ENCODE assay signal across 9 mouse cellular contexts in genomic region chrX:150956522-150957300, GRCm38 (mm10).
DNase-seq lines count a peak whose midpoint lies in the region; ATAC-seq lines count a peak whose summit lies in the region.
"Had no signal": no experiment of that assay in that cellular context is flagged by ENCODE, and none has a peak within 500 bp of the region (broad histone marks: within the 10 kb centered on the region; RNA-seq: fewer than 3 reads in every experiment).

No protein-coding gene starts in this region.

- peak overlapping the region; percentile 79 for H3K27ac ChIP-seq in hindbrain, embryonic 16.5 days (ENCODE audit: low read depth, low read length)
- H3K27ac ChIP-seq: macrophage had no signal

- peak overlapping the region; percentile 45 for H3K9ac ChIP-seq in hindbrain, embryonic 16.5 days (ENCODE audit: low read depth, low read length)

- H3K4me3 ChIP-seq in hindbrain, embryonic 16.5 days (ENCODE audit: low read length), result peak overlapping the region; percentile 32

- H3K9me3 ChIP-seq in hindbrain, embryonic 16.5 days (ENCODE audit: control insufficient read depth, low read length), result no peaks in the 10 kb centered on the region

- DNase-seq in cerebellum, postnatal 4 days (ENCODE audit: low spot score in 2 of 2), result peak; percentile 37 to 56
- DNase-seq in gastrocnemius, adult 8-10 months (ENCODE audit: low spot score in 2 of 2), result peak; percentile 47 to 71
- DNase-seq in left cerebral cortex, adult 18-20 months (ENCODE audit: low spot score in 2 of 2), result peak; percentile 32 to 34
- peak; percentile 82 for DNase-seq in lung, postnatal 36 days
- peak; percentile 49 for DNase-seq in right cerebral cortex, adult 18-20 months
- peak; percentile 66 for DNase-seq in urinary bladder, postnatal 14 days (ENCODE audit: low spot score)

- H3K4me2 ChIP-seq in hindbrain, embryonic 16.5 days (ENCODE audit: low read length), result peak overlapping the region; percentile 49

- H3K4me1 ChIP-seq in hindbrain, embryonic 16.5 days (ENCODE audit: control insufficient read depth, insufficient read depth, low read depth, low read length), result no peaks in the 10 kb centered on the region

- 19% methylated on average over 25 of the region's 25 CpGs for WGBS in hindbrain, embryonic 16.5 days

- no peaks in the 10 kb centered on the region for H3K27me3 ChIP-seq in hindbrain, embryonic 16.5 days (replicated peaks; ENCODE audit: control insufficient read depth, insufficient read depth, low read length)

- H3K36me3 ChIP-seq in hindbrain, embryonic 16.5 days (ENCODE audit: control insufficient read depth, insufficient read depth, low read length), result no peaks in the 10 kb centered on the region

- ATAC-seq in activated CD4-positive, CD25-positive, alpha-beta regulatory T cell, adult 4 months, result peak; percentile 61
- ATAC-seq in hindbrain, embryonic 16.5 days, result peak; percentile 99

Comparison
In these comparisons a context has a peak if more than half of its experiments do, and no peak if none do; other contexts are left out.
1. Peak in every context shown above with its lines: DNase-seq, ATAC-seq, H3K4me3 ChIP-seq and H3K27ac ChIP-seq.